Mouse (Mus musculus) lung, postnatal 14 days (tissue): ENCODE measurements around the gene Gm28897.
"Not testable (repeated sequence)": the region's sequence is repeated elsewhere in the genome, so short reads cannot be mapped to it uniquely, and the experiment has no call there.

ENCODE experiments used
- DNase-seq: peaks from one replicate; pipeline ENCODE4 v3.0.0; 2021

Gene Gm28897

GRCm38 (mm10) chrY:80926695-80927094, at the start of gene Gm28897:
Gm28897 (plus strand) TSS chrY:80926995.
- DNase-seq: not testable (repeated sequence)
